Mouse (Mus musculus) hindbrain, embryonic 11.5 days (tissue): ENCODE data around the gene Jade1. TPM values are rescaled to one million over a fixed set of nuclear protein-coding genes. Genes with fewer than 3 reads are reported as not detected.

ENCODE experiments used
- ATAC-seq: fragments of 200-750 bp; cut with Nextera tagmentation; 2 replicates; pipeline ENCODE4 v1.8.0; 2017; ENCODE audit warnings: mild to moderate bottlenecking, moderate TSS enrichment, moderate library complexity; ENCODE audit not compliant: low FRiP score
- DNase-seq: peaks from one replicate; pipeline ENCODE4 v3.0.0-alpha.2; 2015; ENCODE audit warnings: low spot score
- H3K27ac ChIP-seq: fragments of 300-500 bp; sonication (generic); 2 replicates; pipeline ENCODE4 v1.5.1; 2014; ENCODE audit warnings: mild to moderate bottlenecking, low read depth, low read length
- H3K27me3 ChIP-seq: fragments of 300-500 bp; sonication (generic); 2 replicates; pipeline ENCODE4 v1.6.1; 2014; ENCODE audit warnings: mild to moderate bottlenecking, low read length, moderate library complexity, mixed read lengths; ENCODE audit not compliant: control insufficient read depth, insufficient read depth
- H3K36me3 ChIP-seq: fragments of 300-500 bp; sonication (generic); 2 replicates; pipeline ENCODE4 v1.6.1; 2014; ENCODE audit warnings: mild to moderate bottlenecking, low read length, moderate library complexity, mixed read lengths; ENCODE audit not compliant: control insufficient read depth, insufficient read depth
- H3K4me1 ChIP-seq: fragments of 300-500 bp; sonication (generic); replicated peaks from 2 replicates; pipeline ENCODE4 v1.6.1; 2014; ENCODE audit warnings: low read length, mixed read lengths; ENCODE audit not compliant: control insufficient read depth, insufficient read depth
- H3K4me2 ChIP-seq: fragments of 300-500 bp; sonication (generic); replicated peaks from 2 replicates; pipeline ENCODE4 v1.6.1; 2014; ENCODE audit warnings: mild to moderate bottlenecking, low read depth, low read length
- H3K4me3 ChIP-seq: fragments of 300-500 bp; sonication (generic); 2 replicates; pipeline ENCODE4 v1.5.1; 2014; ENCODE audit warnings: low read depth, low read length
- H3K9ac ChIP-seq: fragments of 300-500 bp; sonication (generic); 2 replicates; pipeline ENCODE4 v1.6.1; 2014; ENCODE audit warnings: low read depth, low read length
- H3K9me3 ChIP-seq: fragments of 300-500 bp; sonication (generic); 2 replicates; pipeline ENCODE4 v1.6.1; 2016; ENCODE audit warnings: low read length; ENCODE audit not compliant: control insufficient read depth
- WGBS: fragments of 180-500 bp; shearing (Covaris S2); extraction: QIAGEN DNeasy Blood & Tissue Kit; methylation state at CpG from one replicate; pipeline ENCODE4 v1.1.7; 2014; 5-methylcytosine and 5-hydroxymethylcytosine counted together
- polyA plus RNA-seq: library from polyadenylated mRNA; unstranded; fragments of >200 nt; fragmentation: Nextera tagmentation; extraction: Ambion mirVana; gene quantifications from 2 replicates; pipeline ENCODE4 v1.2.1, GENCODE M21; 2014

Gene Jade1
- polyA plus RNA-seq: 12.1 and 13.0 TPM in 2 replicates

DNA sequence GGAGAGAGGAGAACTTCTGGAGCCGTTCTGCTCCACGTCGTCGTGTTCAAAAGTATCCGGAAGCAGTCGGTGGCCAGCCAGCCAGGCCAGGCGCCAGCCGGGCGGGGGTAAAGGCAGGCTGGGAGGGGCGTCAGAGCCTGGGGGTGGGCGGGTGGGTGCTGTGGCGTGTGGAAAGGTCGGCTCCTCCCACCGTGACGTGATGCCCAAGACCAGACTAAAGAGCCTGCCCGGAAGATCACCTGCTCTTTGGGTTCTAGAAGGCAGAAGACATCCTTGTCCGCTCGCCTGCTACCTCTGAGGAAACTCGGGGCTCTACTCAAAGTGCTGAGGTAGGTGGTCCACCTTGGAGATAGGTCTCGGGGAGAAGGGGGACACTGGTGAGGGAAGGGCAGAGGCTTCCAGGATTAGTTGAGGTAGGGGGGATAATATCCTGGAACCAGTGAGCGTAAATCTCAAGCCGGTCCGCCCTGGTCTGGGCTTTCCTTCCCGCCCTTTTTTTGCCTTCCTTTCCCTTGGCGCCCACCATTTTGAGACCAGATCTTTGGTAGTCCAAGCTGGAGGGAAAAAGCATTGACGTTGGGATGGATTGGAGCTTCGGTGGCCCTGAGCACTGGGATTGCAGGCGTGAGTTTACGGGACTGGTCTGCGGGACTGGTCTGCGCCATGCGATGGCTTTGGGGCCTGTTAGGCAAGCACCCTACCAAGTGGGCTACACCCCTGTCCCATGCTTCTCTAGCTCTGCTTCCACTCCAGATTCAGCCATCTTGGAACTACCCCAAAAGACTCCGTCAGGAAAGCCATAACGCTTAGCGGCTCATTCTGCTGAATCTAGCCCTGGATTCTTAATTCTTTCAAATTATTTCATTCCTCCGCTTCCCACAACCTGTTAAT is at the start of gene Jade1:
Gene Jade1, plus strand, starts transcription at position 241 of the 891 bp plus-strand sequence.
- Histone ChIP-seq H3K4me3 (no peak within 1 kb of the TSS), H3K4me1 (no peaks in the 10 kb centered on the region), H3K27ac (no peak within 1 kb of the TSS), H3K4me2 (no peak within 1 kb of the TSS), H3K9me3 (no peaks in the 10 kb centered on the region), H3K9ac (no peak within 1 kb of the TSS), H3K27me3 (no peaks in the 10 kb centered on the region), H3K36me3 (no peaks in the 10 kb centered on the region)
- WGBS: 96% methylated on average over 35 of the region's 36 CpGs
- ATAC-seq (no peak), DNase-seq (no peak)

GRCm38 (mm10) chr3:41509441-41509840 is 46.1 kb upstream of the Jade1 start:
- no peaks in the 10 kb centered on the region for H3K9me3 ChIP-seq
- 87% methylated on average over 2 of the region's 2 CpGs for WGBS
- ATAC-seq (no peak), DNase-seq (no peak)
- H3K4me2 ChIP-seq: no peak overlapping the region
- no peak overlapping the region for H3K9ac ChIP-seq
- H3K27ac ChIP-seq: no peak overlapping the region
- H3K27me3 ChIP-seq: no peaks in the 10 kb centered on the region
- H3K4me1 ChIP-seq: no peaks in the 10 kb centered on the region
- H3K36me3 ChIP-seq: no peaks in the 10 kb centered on the region
- no peak overlapping the region for H3K4me3 ChIP-seq

DNA sequence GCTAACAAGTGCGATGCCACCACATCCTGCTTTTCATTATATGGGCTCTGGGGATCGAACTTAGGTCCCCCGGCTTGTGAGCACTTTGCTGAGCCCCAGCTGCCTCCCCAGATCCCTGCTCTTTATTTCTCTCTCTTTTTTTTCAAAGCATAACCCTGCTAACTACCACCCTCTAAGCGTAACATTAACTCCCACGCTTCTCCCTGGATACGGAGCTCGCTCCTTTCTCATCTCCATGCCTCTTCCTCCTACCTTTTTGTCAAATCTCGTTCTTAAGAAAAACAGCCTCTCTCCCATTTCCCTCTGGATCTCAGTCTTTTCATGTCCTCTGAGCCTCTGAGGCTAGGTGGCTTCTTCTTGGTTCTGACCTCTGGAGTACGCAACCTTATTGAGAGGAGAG is 45.3 kb upstream of the Jade1 start:
- Histone ChIP-seq H3K27me3 (no peaks in the 10 kb centered on the region), H3K36me3 (no peaks in the 10 kb centered on the region), H3K4me3 (no peak overlapping the region), H3K4me2 (no peak overlapping the region), H3K9me3 (no peaks in the 10 kb centered on the region), H3K4me1 (no peaks in the 10 kb centered on the region), H3K9ac (no peak overlapping the region), H3K27ac (no peak overlapping the region)
- no peak for ATAC-seq
- 59% methylated on average over 9 of the region's 9 CpGs for WGBS
- no peak for DNase-seq

GRCm38 (mm10) chr3:41510750-41511149 is 44.8 kb upstream of the Jade1 start:
- Histone ChIP-seq H3K27ac (no peak overlapping the region), H3K36me3 (no peaks in the 10 kb centered on the region), H3K27me3 (no peaks in the 10 kb centered on the region), H3K4me2 (no peak overlapping the region), H3K9ac (no peak overlapping the region), H3K4me3 (no peak overlapping the region), H3K9me3 (no peaks in the 10 kb centered on the region), H3K4me1 (no peaks in the 10 kb centered on the region)
- ATAC-seq (no peak), DNase-seq (no peak)
- WGBS: 72% methylated on average over 7 of the region's 7 CpGs

DNA sequence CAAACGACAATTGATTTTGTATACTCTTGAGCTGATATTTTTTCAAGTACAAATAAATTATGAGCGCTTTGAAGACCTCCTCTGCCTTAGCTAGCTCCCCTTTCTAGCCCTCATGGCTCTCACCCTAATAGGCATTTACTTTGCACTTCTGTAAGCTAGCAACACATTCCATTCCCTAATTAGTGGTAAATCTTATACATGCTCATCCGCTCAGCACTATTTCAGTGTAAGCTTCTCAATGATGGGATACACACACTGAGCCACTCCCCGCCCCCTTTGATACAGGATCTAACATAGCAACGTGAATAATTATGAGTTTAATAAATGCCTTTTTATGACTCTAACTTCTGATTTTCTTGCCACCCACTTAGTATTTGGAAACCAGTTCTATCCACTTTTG is 41.5 kb upstream of the Jade1 start:
- ATAC-seq (no peak), DNase-seq (no peak)
- no peak overlapping the region for H3K9ac ChIP-seq
- H3K36me3 ChIP-seq: no peaks in the 10 kb centered on the region
- no peak overlapping the region for H3K27ac ChIP-seq
- H3K4me1 ChIP-seq: no peaks in the 10 kb centered on the region
- no peak overlapping the region for H3K4me3 ChIP-seq
- no peaks in the 10 kb centered on the region for H3K27me3 ChIP-seq
- 85% methylated on average over 5 of the region's 5 CpGs for WGBS
- H3K9me3 ChIP-seq: no peaks in the 10 kb centered on the region
- H3K4me2 ChIP-seq: no peak overlapping the region

DNA sequence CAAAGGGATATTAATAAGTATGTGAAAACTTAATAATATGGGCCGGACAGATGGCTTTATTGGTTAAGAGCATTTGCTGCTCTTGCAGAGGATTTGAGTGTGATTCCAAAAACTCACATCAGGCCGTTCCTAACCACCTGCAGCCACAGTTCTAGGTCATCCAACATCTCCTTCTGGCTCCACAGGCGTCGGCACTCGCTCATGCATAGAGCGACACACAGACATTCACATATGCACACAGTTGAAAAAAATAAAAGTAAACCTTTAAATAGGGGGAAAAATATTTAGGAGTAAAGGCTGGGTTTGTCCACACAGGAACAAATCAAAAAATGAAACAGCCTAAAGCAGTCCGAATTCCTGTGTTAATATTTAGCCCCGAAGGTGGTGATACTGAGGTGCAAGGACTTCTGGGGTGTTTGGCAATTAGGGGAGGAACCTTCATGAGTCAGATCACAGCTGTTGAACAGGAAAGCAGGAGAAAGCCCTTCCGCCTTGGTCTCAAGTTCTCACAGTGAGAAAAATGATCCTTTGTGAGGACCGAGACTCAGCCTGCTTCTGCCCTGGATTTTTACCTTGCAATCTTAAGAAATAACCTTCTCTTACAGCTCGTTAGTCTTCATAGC is 40.7 kb upstream of the Jade1 start:
- Histone ChIP-seq H3K9me3 (no peaks in the 10 kb centered on the region), H3K4me3 (no peak overlapping the region), H3K9ac (no peak overlapping the region), H3K27ac (no peak overlapping the region), H3K4me2 (no peak overlapping the region), H3K4me1 (no peaks in the 10 kb centered on the region), H3K27me3 (no peaks in the 10 kb centered on the region), H3K36me3 (no peaks in the 10 kb centered on the region)
- no peak for DNase-seq
- WGBS: 84% methylated on average over 11 of the region's 11 CpGs
- ATAC-seq: no peak

DNA sequence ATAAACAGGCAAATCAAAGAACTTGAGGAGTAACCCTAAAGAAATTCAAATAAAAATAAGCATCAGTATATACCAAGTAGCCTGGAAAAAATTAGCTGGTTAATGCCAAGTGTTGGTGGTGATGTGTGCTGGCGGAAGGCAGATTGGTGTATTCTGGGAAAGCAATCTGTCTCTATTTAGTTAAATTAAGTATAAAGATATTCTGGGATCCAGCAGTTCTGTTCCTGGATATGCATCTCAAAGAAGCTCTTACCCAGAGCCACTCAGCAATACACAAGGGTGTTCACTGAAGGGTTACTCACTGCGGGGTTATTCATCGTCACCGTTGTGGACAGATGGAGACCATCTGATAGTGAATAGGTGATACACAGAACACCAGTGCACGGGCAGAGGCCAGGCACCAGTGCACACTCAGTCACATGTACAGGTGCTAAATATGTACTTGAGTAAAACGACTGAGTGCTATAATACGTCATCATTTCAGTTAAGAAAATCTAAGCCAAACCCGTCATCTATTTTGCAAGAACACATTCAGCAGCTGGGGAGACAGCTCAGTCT is 38.5 kb upstream of the Jade1 start:
- Histone ChIP-seq H3K27ac (no peak overlapping the region), H3K4me2 (no peak overlapping the region), H3K9ac (no peak overlapping the region), H3K9me3 (no peaks in the 10 kb centered on the region), H3K4me1 (no peaks in the 10 kb centered on the region), H3K27me3 (no peaks in the 10 kb centered on the region), H3K4me3 (no peak overlapping the region), H3K36me3 (no peaks in the 10 kb centered on the region)
- WGBS: 88% methylated on average over 8 of the region's 8 CpGs
- ATAC-seq (no peak), DNase-seq (no peak)

GRCm38 (mm10) chr3:41520925-41521324 is 34.6 kb upstream of the Jade1 start:
- DNase-seq: no peak
- Histone ChIP-seq H3K27me3 (no peaks in the 10 kb centered on the region), H3K9me3 (no peaks in the 10 kb centered on the region), H3K4me2 (no peak overlapping the region), H3K9ac (no peak overlapping the region), H3K4me3 (no peak overlapping the region), H3K4me1 (no peaks in the 10 kb centered on the region), H3K36me3 (no peaks in the 10 kb centered on the region), H3K27ac (no peak overlapping the region)
- WGBS: 94% methylated on average over 4 of the region's 4 CpGs
- ATAC-seq: no peak
